Mouse (Mus musculus) embryonic facial prominence, embryonic 13.5 days (tissue): Measurements from ENCODE around the gene Zgpat. TPM values are rescaled to one million over a fixed set of nuclear protein-coding genes. Genes with fewer than 3 reads are reported as not detected.

Experiments used
- ATAC-seq: fragments of 200-750 bp; cut with Nextera tagmentation; 2 replicates; pipeline ENCODE4 v1.8.0; 2017; ENCODE audit warnings: low read depth; ENCODE audit not compliant: insufficient number of reproducible peaks, insufficient read depth, low FRiP score, low TSS enrichment
- H3K27ac ChIP-seq: fragments of 300-500 bp; sonication (generic); 2 replicates; pipeline ENCODE4 v1.5.1; 2015; ENCODE audit warnings: moderate library complexity, mild to moderate bottlenecking, inconsistent platforms
- H3K27me3 ChIP-seq: fragments of 300-500 bp; sonication (generic); 2 replicates; pipeline ENCODE4 v1.6.1; 2015; ENCODE audit warnings: mild to moderate bottlenecking, inconsistent platforms
- H3K36me3 ChIP-seq: fragments of 300-500 bp; sonication (generic); 2 replicates; pipeline ENCODE4 v1.6.1; 2015; ENCODE audit warnings: mild to moderate bottlenecking, inconsistent platforms
- H3K4me1 ChIP-seq: fragments of 300-500 bp; sonication (generic); 2 replicates; pipeline ENCODE4 v1.6.1; 2015; ENCODE audit warnings: inconsistent platforms
- H3K4me2 ChIP-seq: fragments of 300-500 bp; sonication (generic); 2 replicates; pipeline ENCODE4 v1.6.1; 2015; ENCODE audit warnings: moderate library complexity, mild to moderate bottlenecking, inconsistent platforms
- H3K4me3 ChIP-seq: fragments of 300-500 bp; sonication (generic); 2 replicates; pipeline ENCODE4 v1.5.1; 2015; ENCODE audit warnings: mild to moderate bottlenecking, inconsistent platforms
- H3K9ac ChIP-seq: fragments of 300-500 bp; sonication (generic); 2 replicates; pipeline ENCODE4 v1.6.1; 2015; ENCODE audit warnings: mild to moderate bottlenecking, inconsistent platforms
- H3K9me3 ChIP-seq: fragments of 300-500 bp; sonication (generic); 2 replicates; pipeline ENCODE4 v1.6.1; 2016; ENCODE audit warnings: inconsistent platforms
- WGBS: fragments of 180-500 bp; shearing (Covaris S2); methylation state at CpG from one replicate; pipeline ENCODE4 v1.1.7; 2015; ENCODE audit warnings: mixed read lengths; 5-methylcytosine and 5-hydroxymethylcytosine counted together
- polyA plus RNA-seq: library from polyadenylated mRNA; unstranded; fragments of >200 nt; fragmentation: Nextera tagmentation; extraction: Ambion mirVana; gene quantifications from 2 replicates; pipeline ENCODE4 v1.2.1, GENCODE M21; 2015

Zgpat gene
- polyA plus RNA-seq, 1 experiment from 2014 or later: 50.7 TPM

- Histone ChIP-seq H3K27me3 (no peaks in the 10 kb centered on the region), H3K36me3 (no peaks in the 10 kb centered on the region), H3K27ac (no peak overlapping the region), H3K9ac (no peak overlapping the region), H3K4me3 (no peak overlapping the region), H3K4me1 (no peaks in the 10 kb centered on the region), H3K4me2 (no peak overlapping the region), H3K9me3 (no peaks in the 10 kb centered on the region)
- no peak for ATAC-seq
- WGBS: 51% methylated on average over 4 of the region's 4 CpGs
Measured at GRCm38 (mm10) chr2:181410760-181411473, 46.2 kb downstream of the Zgpat start.

DNA sequence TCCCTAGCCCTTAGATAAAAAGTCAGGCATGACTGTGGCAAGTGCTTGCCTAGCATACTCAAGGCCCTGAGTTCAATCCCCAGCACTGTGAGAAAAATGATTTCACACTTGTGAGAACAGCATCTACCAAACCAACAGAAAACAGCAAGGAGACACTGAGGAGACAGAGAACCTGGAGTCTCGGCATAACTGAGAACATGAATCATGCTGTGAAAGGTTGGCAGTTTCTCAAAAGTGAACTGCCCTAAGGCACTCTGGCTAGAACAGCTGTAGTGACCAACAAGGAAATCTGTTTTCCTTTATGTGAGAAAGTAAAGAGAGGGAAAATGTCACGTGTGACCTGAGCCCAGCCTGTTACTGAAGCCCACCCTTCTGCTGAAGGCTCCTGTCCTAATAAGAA is 48.4 kb downstream of the Zgpat start:
- Histone ChIP-seq H3K9me3 (no peaks in the 10 kb centered on the region), H3K4me2 (no peak overlapping the region), H3K9ac (no peak overlapping the region), H3K4me3 (no peak overlapping the region), H3K36me3 (no peaks in the 10 kb centered on the region), H3K27ac (no peak overlapping the region), H3K27me3 (no peaks in the 10 kb centered on the region), H3K4me1 (no peaks in the 10 kb centered on the region)
- 24% methylated on average over 2 of the region's 2 CpGs for WGBS
- ATAC-seq: no peak

- Histone ChIP-seq H3K27ac (no peak overlapping the region), H3K36me3 (no peaks in the 10 kb centered on the region), H3K4me1 (no peaks in the 10 kb centered on the region), H3K4me3 (no peak overlapping the region), H3K4me2 (no peak overlapping the region), H3K9ac (no peak overlapping the region), H3K9me3 (no peaks in the 10 kb centered on the region), H3K27me3 (no peaks in the 10 kb centered on the region)
- WGBS: 51% methylated on average over 3 of the region's 3 CpGs
- no peak for ATAC-seq
Measured at GRCm38 (mm10) chr2:181415945-181416344, 51.2 kb downstream of the Zgpat start.

- H3K36me3 ChIP-seq: no peaks in the 10 kb centered on the region
- no peak overlapping the region for H3K4me3 ChIP-seq
- no peak overlapping the region for H3K9ac ChIP-seq
- no peak for ATAC-seq
- WGBS: 75% methylated on average over 7 of the region's 7 CpGs
- H3K4me1 ChIP-seq: no peaks in the 10 kb centered on the region
- H3K27me3 ChIP-seq: no peaks in the 10 kb centered on the region
- H3K9me3 ChIP-seq: no peaks in the 10 kb centered on the region
- no peak overlapping the region for H3K4me2 ChIP-seq
- H3K27ac ChIP-seq: no peak overlapping the region
Measured at GRCm38 (mm10) chr2:181419359-181419758, 54.6 kb downstream of the Zgpat start.

DNA sequence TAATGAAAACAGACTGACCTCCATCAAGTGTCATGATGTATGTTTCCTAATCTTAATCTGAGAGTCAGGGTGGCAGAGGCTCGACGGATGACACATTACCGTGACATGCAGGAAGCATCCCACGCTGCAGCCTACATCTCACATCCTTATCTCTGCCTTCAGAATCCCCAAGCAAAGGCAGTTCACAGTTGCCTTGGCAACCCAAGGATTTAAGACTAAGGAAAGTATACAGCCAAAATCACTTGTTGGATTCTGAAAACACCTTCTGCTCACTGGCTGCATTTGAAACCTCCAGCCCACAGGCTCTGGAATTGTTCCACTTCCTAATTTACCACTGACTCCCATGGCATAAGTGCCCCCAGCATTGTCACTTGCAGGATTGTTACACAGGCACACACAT is 55.7 kb downstream of the Zgpat start:
- no peaks in the 10 kb centered on the region for H3K27me3 ChIP-seq
- 84% methylated on average over 4 of the region's 4 CpGs for WGBS

GRCm38 (mm10) chr2:181420903-181421638 is 56.3 kb downstream of the Zgpat start:
- no peak overlapping the region for H3K9ac ChIP-seq
- no peak for ATAC-seq
- 59% methylated on average over 4 of the region's 4 CpGs for WGBS
- no peak overlapping the region for H3K27ac ChIP-seq
- no peak overlapping the region for H3K4me2 ChIP-seq
- H3K36me3 ChIP-seq: no peaks in the 10 kb centered on the region
- no peaks in the 10 kb centered on the region for H3K4me1 ChIP-seq
- no peaks in the 10 kb centered on the region for H3K9me3 ChIP-seq
- H3K27me3 ChIP-seq: no peaks in the 10 kb centered on the region
- H3K4me3 ChIP-seq: no peak overlapping the region

More for the DNA sequence above, 55.7 kb downstream of the Zgpat start:
- Histone ChIP-seq H3K4me2 (no peak overlapping the region), H3K9me3 (no peaks in the 10 kb centered on the region), H3K27ac (no peak overlapping the region), H3K4me3 (no peak overlapping the region), H3K4me1 (no peaks in the 10 kb centered on the region), H3K36me3 (no peaks in the 10 kb centered on the region), H3K9ac (no peak overlapping the region)
- no peak for ATAC-seq

- no peaks in the 10 kb centered on the region for H3K27me3 ChIP-seq
- no peak for ATAC-seq
- WGBS: 90% methylated on average over 9 of the region's 9 CpGs
- no peak overlapping the region for H3K9ac ChIP-seq
- no peaks in the 10 kb centered on the region for H3K9me3 ChIP-seq
- no peak overlapping the region for H3K4me2 ChIP-seq
- no peaks in the 10 kb centered on the region for H3K4me1 ChIP-seq
- no peak overlapping the region for H3K4me3 ChIP-seq
- no peaks in the 10 kb centered on the region for H3K36me3 ChIP-seq
- H3K27ac ChIP-seq: no peak overlapping the region
Measured at GRCm38 (mm10) chr2:181423834-181424233, 59.1 kb downstream of the Zgpat start.

Other genes starting within 250 kb of the Zgpat start
- 0.59 and 0.63 TPM in 2 replicates for gene Kcnq2, start 229.6 kb upstream of the Zgpat start, polyA plus RNA-seq
- gene Eef1a2, start 207.9 kb upstream of the Zgpat start, polyA plus RNA-seq: 0.20 TPM in 1 of 2 replicates, not detected in the other
- 327 and 423 TPM in 2 replicates for gene Ppdpf, start 177.7 kb upstream of the Zgpat start, polyA plus RNA-seq
- gene Ptk6, start 162.1 kb upstream of the Zgpat start, polyA plus RNA-seq: 0.07 TPM in 1 of 2 replicates, not detected in the other
- 0.14 TPM in 1 of 2 replicates, not detected in the other for gene Srms, start 151.7 kb upstream of the Zgpat start, polyA plus RNA-seq
- not detected in 2 replicates for gene Fndc11, start 144.9 kb upstream of the Zgpat start, polyA plus RNA-seq
- gene Helz2, start 122.9 kb upstream of the Zgpat start, polyA plus RNA-seq: 0.51 and 0.78 TPM in 2 replicates
- 15.9 and 16.9 TPM in 2 replicates for gene Gmeb2, start 76.9 kb upstream of the Zgpat start, polyA plus RNA-seq
- 14.9 and 17.1 TPM in 2 replicates for gene Stmn3, start 50.4 kb upstream of the Zgpat start, polyA plus RNA-seq
- gene Rtel1, start 45.2 kb upstream of the Zgpat start, polyA plus RNA-seq: 42.7 and 48.9 TPM in 2 replicates
- 75.2 and 76.1 TPM in 2 replicates for gene Arfrp1, start 476 bp downstream of the Zgpat start, polyA plus RNA-seq
- 29.6 and 31.7 TPM in 2 replicates for gene Lime1, start 15.2 kb downstream of the Zgpat start, polyA plus RNA-seq
- gene Zbtb46, start 94.5 kb downstream of the Zgpat start, polyA plus RNA-seq: 3.6 and 3.8 TPM in 2 replicates
- 0.11 and 0.14 TPM in 2 replicates for gene Abhd16b, start 128.3 kb downstream of the Zgpat start, polyA plus RNA-seq
- 156 and 168 TPM in 2 replicates for gene Tpd52l2, start 132.2 kb downstream of the Zgpat start, polyA plus RNA-seq
- 97.2 and 101 TPM in 2 replicates for gene Dnajc5, start 155.6 kb downstream of the Zgpat start, polyA plus RNA-seq
- gene Uckl1, start 220.0 kb downstream of the Zgpat start, polyA plus RNA-seq: 41.1 and 57.1 TPM in 2 replicates
- gene Prpf6, start 226.9 kb downstream of the Zgpat start, polyA plus RNA-seq: 64.0 and 68.9 TPM in 2 replicates
- 70.9 and 81.1 TPM in 2 replicates for gene Zfp512b, start 227.9 kb downstream of the Zgpat start, polyA plus RNA-seq
- 9.3 and 10.4 TPM in 2 replicates for gene Samd10, start 234.3 kb downstream of the Zgpat start, polyA plus RNA-seq